ENCODE assay signal across 31 mouse cellular contexts in the genomic region with DNA sequence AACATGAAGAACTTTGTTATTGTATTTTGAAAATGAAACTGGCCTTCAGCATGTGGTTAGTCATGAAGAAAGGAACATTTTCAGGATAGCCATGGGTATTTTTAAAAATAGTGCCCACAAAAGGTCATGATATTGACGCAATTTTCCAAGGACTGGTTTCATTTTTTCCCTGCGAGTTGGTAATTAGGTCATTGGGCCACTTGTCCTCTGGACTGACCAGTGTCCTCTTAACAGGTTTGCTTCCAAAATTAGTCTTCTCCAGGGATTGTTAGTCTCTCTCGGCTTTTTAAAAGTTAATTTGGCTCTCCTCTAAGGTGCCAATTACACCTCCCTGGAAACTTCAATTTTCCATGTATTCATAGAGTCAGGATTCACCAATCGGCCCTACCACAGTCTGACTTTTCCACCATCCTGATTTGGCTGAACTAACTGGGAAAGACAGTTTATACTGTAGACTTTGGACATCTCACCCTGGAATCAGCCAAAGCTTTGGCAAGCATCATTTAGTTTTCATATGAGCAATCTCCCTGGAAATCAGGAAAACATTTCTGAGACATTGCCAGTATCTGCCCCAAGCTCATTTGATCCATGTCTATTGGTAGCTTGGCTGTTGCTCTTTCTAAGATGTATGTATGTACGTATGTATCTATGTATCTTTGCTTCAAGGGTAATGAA.
A peak's percentile ranks its signal among the peaks of the same experiment; 100 is the strongest.
DNase-seq lines count a peak whose midpoint lies in the region; ATAC-seq lines count a peak whose summit lies in the region.
"Had no signal": no experiment of that assay in that cellular context is flagged by ENCODE, and none has a peak within 500 bp of the region (broad histone marks: within the 10 kb centered on the region; RNA-seq: fewer than 3 reads in every experiment).

No protein-coding gene starts in this region.

- peak; percentile 6 for DNase-seq in adrenal gland, adult 8-10 months
- DNase-seq in adrenal gland, postnatal 25 days: no peak
- peak; percentile 29 for DNase-seq in kidney, adult 9 months
- peak; percentile 13 for DNase-seq in adipocyte (ENCODE audit: low spot score)
- peak; percentile 7 for DNase-seq in adrenal gland, postnatal 14 days
- DNase-seq in heart, postnatal 10 days: no peak
- DNase-seq: cerebellum, adult 18-20 months; cerebellum, adult 9-11 months; cerebellum, postnatal 36 days; embryo, embryonic 11 days; gastrocnemius, adult 2 months; gastrocnemius, postnatal 25 days; heart, adult 18-20 months; heart, postnatal 14 days; heart, postnatal 4 days; kidney, adult 18-20 months had no signal

- intact Hi-C loops in heart, postnatal 10 days (cut with DNase I): loop anchor here (10.0 kb wide), 1 partner anchor 564 kb away; no protein-coding TSS in a partner anchor

- no peak overlapping the region for H3K4me2 ChIP-seq in kidney, embryonic 14.5 days (replicated peaks; ENCODE audit: low read depth, low read length)
- no peak overlapping the region for H3K4me2 ChIP-seq in forebrain, embryonic 13.5 days
- H3K4me2 ChIP-seq: embryonic facial prominence, embryonic 13.5 days; forebrain, embryonic 12.5 days; heart, embryonic 12.5 days; heart, embryonic 15.5 days; hindbrain, embryonic 14.5 days had no signal

- no peaks in the 10 kb centered on the region for H3K36me3 ChIP-seq in kidney, embryonic 14.5 days (ENCODE audit: control insufficient read depth, insufficient read depth, low read length)
- no peaks in the 10 kb centered on the region for H3K36me3 ChIP-seq in forebrain, embryonic 13.5 days (ENCODE audit: poor library complexity, severe bottlenecking)
- H3K36me3 ChIP-seq: embryonic facial prominence, embryonic 10.5 days; embryonic facial prominence, embryonic 13.5 days; forebrain, embryonic 12.5 days; heart, embryonic 12.5 days; heart, embryonic 15.5 days had no signal

- H3K27ac ChIP-seq in kidney, embryonic 14.5 days (ENCODE audit: low read depth, low read length): no peak overlapping the region
- no peak overlapping the region for H3K27ac ChIP-seq in forebrain, embryonic 13.5 days
- H3K27ac ChIP-seq: embryonic facial prominence, embryonic 10.5 days; embryonic facial prominence, embryonic 13.5 days; forebrain, embryonic 12.5 days; gastrocnemius, adult 2 months; heart, embryonic 15.5 days; hindbrain, embryonic 14.5 days; hindbrain, postnatal 0 days had no signal

- no peaks in the 10 kb centered on the region for H3K4me1 ChIP-seq in kidney, embryonic 14.5 days (ENCODE audit: control insufficient read depth, insufficient read depth, low read length)
- H3K4me1 ChIP-seq in forebrain, embryonic 13.5 days: no peaks in the 10 kb centered on the region
- H3K4me1 ChIP-seq: embryonic facial prominence, embryonic 10.5 days; embryonic facial prominence, embryonic 13.5 days; forebrain, embryonic 12.5 days; heart, embryonic 12.5 days; heart, embryonic 15.5 days had no signal

- H3K27me3 ChIP-seq in kidney, embryonic 14.5 days (ENCODE audit: control insufficient read depth, insufficient read depth, low read length): no peaks in the 10 kb centered on the region
- H3K27me3 ChIP-seq in forebrain, embryonic 13.5 days: no peaks in the 10 kb centered on the region
- H3K27me3 ChIP-seq: forebrain, embryonic 12.5 days; heart, embryonic 12.5 days; heart, embryonic 15.5 days had no signal

- ATAC-seq in kidney, embryonic 14.5 days (ENCODE audit: low FRiP score, low TSS enrichment): no peak
- no peak for ATAC-seq in forebrain, embryonic 13.5 days
- ATAC-seq: activated CD4-positive, CD25-positive, alpha-beta regulatory T cell, adult 4 months; CD4-positive, CD25-positive, alpha-beta regulatory T cell, adult 4 months; forebrain, embryonic 16.5 days; hindbrain, postnatal 0 days; inflammation-experienced regulatory T-cells, adult 6 months; intestine, embryonic 16.5 days had no signal

- H3K9ac ChIP-seq in kidney, embryonic 14.5 days (ENCODE audit: low read depth, low read length): no peak overlapping the region
- H3K9ac ChIP-seq in forebrain, embryonic 13.5 days: no peak overlapping the region
- H3K9ac ChIP-seq: embryonic facial prominence, embryonic 13.5 days; forebrain, embryonic 12.5 days; heart, embryonic 12.5 days; heart, embryonic 15.5 days; hindbrain, embryonic 14.5 days had no signal

- H3K4me3 ChIP-seq in kidney, embryonic 14.5 days (ENCODE audit: low read length): no peak overlapping the region
- no peak overlapping the region for H3K4me3 ChIP-seq in forebrain, embryonic 13.5 days
- H3K4me3 ChIP-seq: embryonic facial prominence, embryonic 10.5 days; embryonic facial prominence, embryonic 13.5 days; erythroblast, embryonic 14.5 days; forebrain, embryonic 12.5 days; gastrocnemius, adult 2 months; heart, embryonic 12.5 days; heart, embryonic 15.5 days had no signal

- WGBS in kidney, embryonic 14.5 days: 92% methylated on average over 5 of the region's 5 CpGs
- 91% methylated on average over 5 of the region's 5 CpGs for WGBS in forebrain, embryonic 13.5 days

- no peaks in the 10 kb centered on the region for H3K9me3 ChIP-seq in kidney, embryonic 14.5 days (ENCODE audit: control insufficient read depth, low read length)
- no peaks in the 10 kb centered on the region for H3K9me3 ChIP-seq in forebrain, embryonic 13.5 days (replicated peaks)
- H3K9me3 ChIP-seq: embryonic facial prominence, embryonic 10.5 days; embryonic facial prominence, embryonic 13.5 days; forebrain, embryonic 12.5 days; heart, embryonic 12.5 days; heart, embryonic 15.5 days had no signal

Comparison
In these comparisons a context has a peak if more than half of its experiments do, and no peak if none do; other contexts are left out.
1. DNase-seq: peak in adrenal gland, adult 8-10 months (single experiment), kidney, adult 9 months (single experiment), adipocyte (single experiment) and adrenal gland, postnatal 14 days (single experiment); none in adrenal gland, postnatal 25 days (single experiment) and heart, postnatal 10 days (0 of 2).